Mouse (Mus musculus) CH12.LX (cell line): ENCODE measurements around the gene Sim2. TPM values are rescaled to one million over a fixed set of nuclear protein-coding genes. Genes with fewer than 3 reads are reported as not detected.

Experiments used
- DNase-seq: peaks from one replicate; pipeline ENCODE4 v3.0.0-alpha.2; 2013; ENCODE audit errors: extremely low read depth
- H3K27ac ChIP-seq: 2 replicates; pipeline ENCODE4 v1.5.1; 2012; ENCODE audit warnings: low read depth, mild to moderate bottlenecking, control low read depth, moderate library complexity; ENCODE audit not compliant: insufficient read depth
- H3K27me3 ChIP-seq: replicated peaks from 2 replicates; pipeline ENCODE3; 2012; ENCODE audit warnings: inconsistent platforms
- H3K36me3 ChIP-seq, 2 experiments: replicated peaks in 1 of 2; 2 replicates each; pipeline versions ENCODE3 to v1.6.1; 2012; ENCODE audit warnings: inconsistent platforms in 1 of 2, low read length in 1 of 2, mild to moderate bottlenecking in 1 of 2, mixed read lengths in 1 of 2, moderate library complexity in 1 of 2; ENCODE audit not compliant: control insufficient read depth in 1 of 2, insufficient read depth in 1 of 2
- H3K4me1 ChIP-seq, 2 experiments: 2 replicates each; pipeline ENCODE4 v1.6.1; 2012; ENCODE audit warnings: inconsistent platforms in 1 of 2, moderate library complexity in 1 of 2; ENCODE audit not compliant: insufficient read depth in 2 of 2, control insufficient read depth in 1 of 2
- H3K4me2 ChIP-seq: 2 replicates; pipeline ENCODE4 v1.6.1; 2012; ENCODE audit warnings: low read depth, mild to moderate bottlenecking, control low read depth; ENCODE audit not compliant: poor library complexity, insufficient read depth, severe bottlenecking
- H3K4me3 ChIP-seq, 3 experiments: fragments of 150-350 bp in 1 of 3; sonication (generic) in 1 of 3; replicated peaks in 1 of 3; 2 replicates each; pipeline versions ENCODE3 to v1.5.1; 2011 to 2012; ENCODE audit warnings: low read depth in 2 of 3, low read length in 2 of 3, mild to moderate bottlenecking in 2 of 3, moderate library complexity in 2 of 3, control low read depth in 1 of 3, improper control_type of control experiment in 1 of 3, inconsistent platforms in 1 of 3, mixed read lengths in 1 of 3; ENCODE audit not compliant: poor library complexity in 1 of 3
- H3K79me2 ChIP-seq: replicated peaks from 2 replicates; pipeline ENCODE4 v1.6.1; 2012; ENCODE audit warnings: mild to moderate bottlenecking, moderate library complexity; ENCODE audit not compliant: control insufficient read depth, poor library complexity, insufficient read depth, severe bottlenecking; ENCODE audit errors: extremely low read depth
- H3K9ac ChIP-seq: 2 replicates; pipeline ENCODE4 v1.6.1; 2012; ENCODE audit warnings: low read depth, mild to moderate bottlenecking, control low read depth, moderate library complexity; ENCODE audit not compliant: insufficient read depth
- H3K9me3 ChIP-seq: replicated peaks from 2 replicates; pipeline ENCODE3; 2012; ENCODE audit warnings: low read length, inconsistent platforms, mixed read lengths
- BHLHE40 ChIP-seq: IDR thresholded peaks from 2 replicates; pipeline ENCODE4 v1.6.1; 2011; ENCODE audit warnings: mild to moderate bottlenecking, low read depth, low read length, improper control_type of control experiment
- EP300 ChIP-seq: IDR thresholded peaks from 2 replicates; pipeline ENCODE4 v1.6.1; 2011; ENCODE audit warnings: low read length, improper control_type of control experiment
- ETS1 ChIP-seq: conservative IDR thresholded peaks from 2 replicates; pipeline ENCODE4 v1.6.1; 2012; ENCODE audit warnings: low read depth, mild to moderate bottlenecking, inconsistent platforms, low read length, improper control_type of control experiment, moderate library complexity
- HCFC1 ChIP-seq: IDR thresholded peaks from 2 replicates; pipeline ENCODE4 v1.6.1; 2012; ENCODE audit warnings: low read depth, mild to moderate bottlenecking, inconsistent platforms, low read length, improper control_type of control experiment
- JUN ChIP-seq: IDR thresholded peaks from 2 replicates; pipeline ENCODE4 v1.6.1; 2011; ENCODE audit warnings: low read depth, mild to moderate bottlenecking, low read length, improper control_type of control experiment, moderate library complexity; ENCODE audit not compliant: insufficient read depth
- MAFK ChIP-seq: IDR thresholded peaks from 2 replicates; pipeline ENCODE4 v1.6.1; 2011; ENCODE audit warnings: low read length, improper control_type of control experiment; ENCODE audit not compliant: insufficient replicate concordance
- MAX ChIP-seq: IDR thresholded peaks from 2 replicates; pipeline ENCODE4 v1.6.1; 2011; ENCODE audit warnings: low read length, improper control_type of control experiment
- MEF2A ChIP-seq: IDR thresholded peaks from 2 replicates; pipeline ENCODE4 v1.6.1; 2014; ENCODE audit warnings: low read depth, mild to moderate bottlenecking, inconsistent platforms, low read length, improper control_type of control experiment, borderline replicate concordance
- MYC ChIP-seq: IDR thresholded peaks from 2 replicates; pipeline ENCODE4 v1.6.1; 2011; ENCODE audit warnings: low read depth, mild to moderate bottlenecking, improper control_type of control experiment, low read length
- PAX5 ChIP-seq: IDR thresholded peaks from 2 replicates; pipeline ENCODE4 v1.6.1; 2012; ENCODE audit warnings: low read length, inconsistent platforms, mixed read lengths
- POLR2AphosphoS2 ChIP-seq: IDR thresholded peaks from 2 replicates; pipeline ENCODE4 v1.6.1; 2011; ENCODE audit warnings: low read depth, low read length, improper control_type of control experiment
- RAD21 ChIP-seq: IDR thresholded peaks from 2 replicates; pipeline ENCODE4 v1.6.1; 2011; ENCODE audit warnings: low read depth, mild to moderate bottlenecking, low read length, improper control_type of control experiment, moderate library complexity
- RCOR1 ChIP-seq: conservative IDR thresholded peaks from 2 replicates; pipeline ENCODE4 v1.6.1; 2012; ENCODE audit warnings: low read depth, mild to moderate bottlenecking, inconsistent platforms, low read length, improper control_type of control experiment
- SIN3A ChIP-seq: IDR thresholded peaks from 2 replicates; pipeline ENCODE4 v1.6.1; 2012; ENCODE audit warnings: low read length, improper control_type of control experiment, inconsistent platforms
- SMC3 ChIP-seq: IDR thresholded peaks from 2 replicates; pipeline ENCODE4 v1.6.1; 2011; ENCODE audit warnings: low read depth, low read length, improper control_type of control experiment
- UBTF ChIP-seq: IDR thresholded peaks from 2 replicates; pipeline ENCODE4 v1.6.1; 2012; ENCODE audit warnings: low read depth, mild to moderate bottlenecking, inconsistent platforms, low read length, improper control_type of control experiment, moderate library complexity
- ZC3H11A ChIP-seq: IDR thresholded peaks from 2 replicates; pipeline ENCODE4 v1.6.1; 2012; ENCODE audit warnings: low read depth, mild to moderate bottlenecking, inconsistent platforms, low read length, improper control_type of control experiment
- ZKSCAN1 ChIP-seq: IDR thresholded peaks from 2 replicates; pipeline ENCODE4 v1.6.1; 2012; ENCODE audit warnings: low read depth, inconsistent platforms, low read length, improper control_type of control experiment, borderline replicate concordance
- ZNF384 ChIP-seq: IDR thresholded peaks from 2 replicates; pipeline ENCODE4 v1.6.1; 2012; ENCODE audit warnings: low read depth, low read length, improper control_type of control experiment, inconsistent platforms
- dilution Hi-C: fragments of 300-500 bp; cut with MboI; formaldehyde crosslinking; loops from 2 replicates; pipeline ENCODE4 v1.14.3; 2020; ENCODE audit warnings: low sequenced_read_pairs; ENCODE audit not compliant: extremely low pct_unique_long_range_greater_than_20kb, extremely low pct_ligation_motif_present
- in situ Hi-C: fragments of 300-500 bp; cut with MboI; formaldehyde crosslinking; loops from 3 replicates; pipeline ENCODE4 v1.14.3; 2019; ENCODE audit warnings: low sequenced_read_pairs, low pct_ligation_motif_present, low pct_unique_long_range_greater_than_20kb, mixed read lengths
- polyA plus RNA-seq: library from polyadenylated mRNA; unstranded; fragments of >175 nt; gene quantifications from 2 replicates; pipeline ENCODE4 v1.2.1, GENCODE M21; 2012; ENCODE audit warnings: low read depth; ENCODE audit not compliant: insufficient read length
- total RNA-seq, 2 experiments: library from RNA; depleted of rRNA; stranded (reverse); fragments of 300-350 nt in 1 of 2; fragments of >200 nt in 1 of 2; gene quantifications; 2 replicates each; pipeline ENCODE4 v1.2.3; 2012 to 2014

Sim2 gene
- total and polyA plus RNA-seq, 3 experiments, result not detected

GRCm38 (mm10) chr16:94093151-94093863, 8.6 kb downstream of the Sim2 start:
- no peaks in the 10 kb centered on the region for H3K79me2 ChIP-seq
- H3K4me2 ChIP-seq, result no peak overlapping the region
- no peak overlapping the region for H3K9ac ChIP-seq
- dilution Hi-C loops, result no loop called here
- no peaks in the 10 kb centered on the region for H3K27me3 ChIP-seq
- TF ChIP-seq BHLHE40 (no peak), PAX5 (no peak), ZC3H11A (no peak), ZKSCAN1 (no peak), ETS1 (no peak), HCFC1 (no peak), RAD21 (no peak), ZNF384 (no peak), SMC3 (no peak), RCOR1 (no peak), MAX (no peak), EP300 (no peak), MEF2A (no peak), JUN (no peak), POLR2AphosphoS2 (no peak), MAFK (no peak)
- TF ChIP-seq, all 38 proteins: peak for 0
- no peak overlapping the region for H3K4me3 ChIP-seq
- DNase-seq, result no peak
- no peak overlapping the region for H3K27ac ChIP-seq
- H3K9me3 ChIP-seq, result no peaks in the 10 kb centered on the region
- in situ Hi-C loops, result no loop called here
- no peaks in the 10 kb centered on the region for H3K36me3 ChIP-seq
- peaks cover 6 to 13% of the 10 kb centered on the region in 2 experiments for H3K4me1 ChIP-seq

DNA sequence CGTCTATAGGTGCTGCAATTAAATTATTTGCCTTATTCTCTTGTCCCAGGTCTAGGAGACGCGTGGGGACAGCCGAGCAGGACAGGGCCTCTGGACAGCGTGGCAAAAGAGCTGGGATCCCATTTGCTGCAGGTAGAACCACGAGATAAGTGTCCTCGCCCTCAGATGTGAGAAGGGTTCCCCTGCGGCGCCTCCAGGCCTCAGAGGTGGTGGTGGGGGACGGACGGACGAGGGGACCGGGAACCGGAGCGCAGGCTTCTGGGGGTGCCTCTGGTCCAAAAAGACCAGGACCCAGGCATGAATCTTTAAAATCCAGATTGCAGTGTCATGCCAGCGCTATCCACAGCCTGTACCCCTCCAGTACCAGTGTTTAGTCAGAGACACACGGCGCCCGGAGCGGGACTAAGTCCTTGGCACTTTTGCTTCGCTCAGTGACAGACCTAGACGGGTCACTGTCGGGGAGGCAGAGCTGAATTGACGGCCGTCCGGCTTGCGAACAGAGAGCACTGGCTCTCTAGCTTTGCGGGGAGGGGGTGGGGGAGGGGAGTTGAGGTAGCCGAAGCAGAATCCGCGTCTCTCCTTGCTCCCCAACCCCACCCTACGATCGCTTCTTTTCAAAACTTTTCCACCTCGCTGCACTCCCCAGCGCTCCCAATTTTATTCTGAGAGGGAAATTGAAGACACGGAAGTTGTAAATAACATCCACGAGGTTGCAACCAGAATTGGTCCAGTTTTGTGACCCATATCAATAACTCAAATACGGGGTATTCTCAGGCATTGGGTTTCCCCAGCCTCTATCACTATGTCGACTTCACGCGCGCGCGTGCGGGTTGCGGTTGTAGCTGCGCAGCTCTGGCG, 9.7 kb downstream of the Sim2 start:
- Histone ChIP-seq H3K4me1 (peaks cover 11 to 24% of the 10 kb centered on the region in 2 experiments), H3K79me2 (no peaks in the 10 kb centered on the region), H3K9me3 (no peaks in the 10 kb centered on the region), H3K9ac (no peak overlapping the region), H3K4me3 (no peak overlapping the region), H3K4me2 (no peak overlapping the region), H3K27ac (no peak overlapping the region), H3K36me3 (no peaks in the 10 kb centered on the region), H3K27me3 (no peaks in the 10 kb centered on the region)
- dilution Hi-C loops, result no loop called here
- in situ Hi-C loops, result no loop called here
- TF ChIP-seq SIN3A (no peak), EP300 (no peak), MYC (no peak), UBTF (no peak)
- no peak for DNase-seq
